Mouse (Mus musculus): ENCODE measurements around the gene Ino80b. TPM values are rescaled to one million over a fixed set of nuclear protein-coding genes. Genes with fewer than 3 reads are reported as not detected.

The Ino80b gene
- total RNA-seq, 2 experiments from 2014 or later: 17.2 to 47.6 TPM

DNA sequence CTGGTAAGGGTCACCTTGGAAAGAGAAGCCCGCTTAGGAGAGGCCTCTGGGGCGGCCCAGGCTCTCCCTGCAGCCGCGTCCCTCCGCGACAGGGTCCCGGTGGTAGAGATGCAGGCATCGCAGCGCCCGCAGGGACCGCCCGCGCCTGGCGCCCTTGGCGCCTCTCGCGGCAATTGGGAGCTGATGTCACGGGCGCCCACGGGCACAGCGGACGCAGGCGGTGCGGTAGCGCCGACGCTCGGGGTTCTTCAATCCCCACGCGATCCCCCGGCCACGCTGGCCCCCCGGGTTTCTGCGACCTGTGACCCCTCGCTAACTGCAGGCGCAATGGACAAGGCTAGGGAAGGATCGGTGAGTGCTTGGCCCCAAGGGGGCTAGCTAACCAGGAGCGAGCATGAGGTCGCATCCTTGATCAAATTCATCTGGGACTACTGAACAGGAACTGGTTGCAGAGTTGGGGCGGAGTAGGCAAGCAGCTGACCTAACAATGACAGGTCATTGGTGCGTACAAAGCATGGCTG is 17.0 kb upstream of the Ino80b start:
- ATAC-seq (replicated peaks; ENCODE audit: poor library complexity, severe bottlenecking): peak; percentile 36

GRCm38 (mm10) chr6:83141636-83142035 is 16.4 kb upstream of the Ino80b start:
- ATAC-seq (replicated peaks; ENCODE audit: poor library complexity, severe bottlenecking): no peak

DNA sequence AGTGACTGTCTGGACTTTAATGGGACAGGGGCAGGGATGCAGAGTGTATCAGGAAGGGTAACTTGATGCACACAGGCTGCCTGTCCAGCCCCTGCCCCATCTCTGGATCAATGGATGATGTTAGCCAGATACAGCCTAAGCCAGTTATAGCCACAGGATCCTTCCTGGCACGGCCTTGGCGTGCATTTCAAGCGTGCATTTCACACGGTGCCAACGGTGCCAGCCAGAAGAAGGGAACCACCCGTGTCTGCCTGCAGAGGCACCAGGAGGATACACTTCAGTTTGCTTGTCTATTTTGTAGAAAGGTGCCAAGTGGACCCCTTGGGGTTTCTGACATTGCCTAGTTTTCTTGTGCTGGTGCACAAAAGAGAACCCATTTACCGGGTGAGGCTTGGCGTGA is 14.8 kb upstream of the Ino80b start:
- no peak for ATAC-seq (replicated peaks; ENCODE audit: poor library complexity, severe bottlenecking)

DNA sequence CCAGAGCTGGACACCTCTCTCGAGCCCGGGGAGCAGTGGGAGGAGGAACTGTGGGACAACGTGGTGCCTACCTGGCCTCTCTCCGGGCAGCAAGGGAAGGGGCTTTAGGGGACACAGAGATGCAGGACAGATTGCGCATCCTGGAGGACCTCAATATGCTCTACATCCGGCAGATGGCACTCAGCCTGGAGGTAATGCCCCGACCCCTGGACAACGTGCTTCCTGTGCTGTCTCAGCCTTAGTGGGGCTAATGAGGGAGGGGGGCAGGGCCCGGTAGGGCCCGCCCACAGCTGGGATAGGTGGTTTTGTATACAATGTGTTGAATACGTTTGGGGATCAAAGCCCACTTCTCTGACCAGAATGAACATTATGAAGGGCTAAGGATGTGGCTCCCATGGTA is 12.8 kb upstream of the Ino80b start:
- peak; percentile 33 for ATAC-seq (replicated peaks; ENCODE audit: poor library complexity, severe bottlenecking)

- ATAC-seq (replicated peaks; ENCODE audit: poor library complexity, severe bottlenecking): peak; percentile 24
These were observed 12.3 kb upstream of the Ino80b start for GRCm38 (mm10) chr6:83137576-83137950.

DNA sequence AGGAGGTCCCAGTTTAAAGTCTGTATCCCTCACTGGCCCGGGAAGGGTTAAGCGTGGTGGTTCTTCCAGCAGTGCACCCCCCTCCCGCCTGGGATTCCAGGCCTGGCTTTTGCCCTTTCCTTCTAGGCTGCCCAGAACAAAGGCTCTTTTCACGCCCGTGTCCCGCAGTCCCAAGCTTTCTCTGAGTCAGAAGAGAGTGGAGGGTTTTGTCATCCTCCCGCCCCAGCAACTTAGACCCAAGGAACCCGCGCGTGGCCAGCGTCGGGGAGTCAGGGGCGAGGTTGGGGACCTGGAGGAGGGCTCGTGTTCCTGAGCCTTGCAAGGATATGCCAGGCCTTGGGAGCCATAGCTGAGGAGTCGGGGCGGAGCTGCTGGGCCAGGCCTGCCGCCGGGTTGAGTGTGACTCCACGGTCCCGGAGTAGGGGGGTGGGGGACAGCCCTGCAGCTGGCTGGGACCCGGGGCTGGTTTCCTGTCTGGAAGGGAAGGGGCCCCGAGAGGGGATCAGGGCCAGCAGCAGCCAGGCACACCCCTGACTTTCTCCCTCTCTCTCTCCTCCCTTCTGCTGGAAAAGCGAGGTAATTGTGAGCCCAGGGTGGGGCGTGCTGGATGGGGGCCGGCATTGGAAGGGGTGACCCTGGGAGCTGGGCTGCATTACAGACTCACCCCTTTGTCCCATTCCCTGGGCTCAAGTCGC is 11.8 kb upstream of the Ino80b start:
- peak; percentile 10; the same call in 1 of the 2 replicates for ATAC-seq (replicated peaks; ENCODE audit: poor library complexity, severe bottlenecking)

- no peak for ATAC-seq (replicated peaks; ENCODE audit: poor library complexity, severe bottlenecking)
These were observed 11.2 kb upstream of the Ino80b start for GRCm38 (mm10) chr6:83136291-83136880.

DNA sequence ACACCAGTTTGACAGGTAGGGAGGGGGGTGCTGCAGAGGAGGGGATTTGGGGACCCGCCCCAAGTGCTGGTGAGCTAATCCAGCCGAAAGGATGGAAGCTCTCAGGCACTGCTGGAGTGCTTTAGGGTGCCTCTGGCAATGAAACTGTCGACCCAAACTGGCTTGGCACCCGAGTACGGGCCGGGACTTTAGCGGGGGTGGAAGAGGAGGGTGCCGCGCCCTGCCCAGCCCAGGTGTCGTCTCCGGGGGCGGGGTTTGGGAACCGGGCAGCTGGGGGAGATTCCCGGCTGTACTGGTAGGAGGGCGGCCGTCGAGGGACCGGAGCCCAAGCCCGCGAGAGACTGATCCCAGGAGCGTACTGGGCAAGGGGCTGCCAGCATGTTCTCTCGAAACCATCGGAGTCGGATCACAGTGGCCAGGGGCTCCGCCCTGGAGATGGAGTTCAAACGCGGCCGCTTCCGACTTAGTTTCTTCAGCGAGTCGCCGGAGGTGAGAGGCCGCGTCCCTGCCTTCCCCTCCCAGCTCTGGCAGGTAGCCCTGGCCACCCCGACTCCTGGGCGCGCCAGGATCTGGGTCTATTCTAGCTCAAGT is 10.4 kb upstream of the Ino80b start:
- no peak for ATAC-seq (replicated peaks; ENCODE audit: poor library complexity, severe bottlenecking)

DNA sequence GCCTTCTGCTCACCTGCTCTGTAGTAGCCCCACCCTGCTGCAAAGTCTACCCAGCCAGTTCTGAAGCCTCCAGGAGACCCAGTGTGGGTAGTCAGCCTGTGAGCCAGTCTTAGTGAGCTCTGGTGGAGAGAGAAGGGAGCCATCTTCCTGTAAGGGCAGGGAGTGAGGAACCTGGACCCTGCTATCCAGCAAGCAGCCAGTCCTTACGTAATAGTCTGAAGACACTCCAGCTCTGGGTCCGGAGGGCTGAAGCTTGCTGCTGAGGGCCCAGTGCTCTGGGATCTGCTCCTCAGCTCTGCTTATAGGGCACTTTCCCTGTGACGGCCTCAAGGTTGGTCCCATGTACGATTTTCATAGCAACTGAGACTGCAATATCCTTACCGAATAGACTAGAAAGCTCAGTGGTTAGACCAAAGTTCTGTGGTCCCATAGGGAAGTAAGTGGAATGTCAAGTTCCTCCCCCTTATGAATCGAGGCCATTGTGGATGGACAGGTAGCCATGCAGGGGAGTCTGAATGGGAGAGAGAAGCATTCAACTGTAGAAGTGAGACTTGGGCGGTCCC is 9.8 kb upstream of the Ino80b start, which contains the start of gene Rtkn:
TSS of gene Rtkn (plus strand) at position 513 of the 563 bp plus-strand sequence.
- peak; percentile 49 for ATAC-seq (replicated peaks; ENCODE audit: poor library complexity, severe bottlenecking)

DNA sequence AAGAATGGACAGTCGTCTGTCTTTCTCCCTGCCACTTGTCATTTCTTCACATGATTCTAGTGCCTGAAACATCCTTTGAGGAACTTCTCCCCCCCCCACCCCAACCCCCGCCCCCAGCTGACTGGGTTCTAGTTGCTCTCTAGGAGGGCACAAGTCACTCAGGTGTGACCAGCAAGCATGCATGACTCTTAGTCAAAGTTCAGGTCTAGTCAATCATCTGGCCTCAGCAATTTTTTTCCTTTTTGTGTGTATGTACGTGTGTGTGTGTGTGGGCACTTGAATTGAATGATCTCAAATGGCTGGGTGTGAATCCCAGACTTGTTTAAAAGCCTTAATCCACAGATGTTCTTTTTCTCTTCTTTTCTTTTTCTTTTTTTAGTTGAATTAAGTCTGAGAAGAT is 9.0 kb upstream of the Ino80b start:
- no peak for ATAC-seq (replicated peaks; ENCODE audit: poor library complexity, severe bottlenecking)

- ATAC-seq (replicated peaks; ENCODE audit: poor library complexity, severe bottlenecking): no peak
These were observed 7.1 kb upstream of the Ino80b start for GRCm38 (mm10) chr6:83132176-83132919.

- ATAC-seq (replicated peaks; ENCODE audit: poor library complexity, severe bottlenecking): peak; percentile 87
These were observed 6.3 kb upstream of the Ino80b start for GRCm38 (mm10) chr6:83131469-83132034.

DNA sequence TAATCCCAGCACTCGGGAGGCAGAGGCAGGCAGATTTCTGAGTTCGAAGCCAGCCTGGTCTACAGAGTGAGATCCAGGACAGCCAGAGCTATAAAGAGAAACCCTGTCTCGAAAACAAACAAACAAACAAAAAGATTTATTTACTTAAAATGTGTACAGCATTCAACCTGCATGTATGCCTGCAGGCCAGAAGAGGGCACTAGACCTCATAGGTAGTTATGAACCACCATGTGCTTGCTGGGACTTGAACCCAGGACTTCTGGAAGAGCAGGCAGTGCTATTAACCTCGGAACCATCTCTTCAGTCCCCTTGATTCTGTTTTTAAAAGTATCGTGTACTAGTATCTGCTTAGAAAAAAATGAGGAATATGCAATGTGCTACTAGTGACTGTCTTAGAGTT is 2.2 kb upstream of the Ino80b start:
- no peak for ATAC-seq (replicated peaks; ENCODE audit: poor library complexity, severe bottlenecking)

DNA sequence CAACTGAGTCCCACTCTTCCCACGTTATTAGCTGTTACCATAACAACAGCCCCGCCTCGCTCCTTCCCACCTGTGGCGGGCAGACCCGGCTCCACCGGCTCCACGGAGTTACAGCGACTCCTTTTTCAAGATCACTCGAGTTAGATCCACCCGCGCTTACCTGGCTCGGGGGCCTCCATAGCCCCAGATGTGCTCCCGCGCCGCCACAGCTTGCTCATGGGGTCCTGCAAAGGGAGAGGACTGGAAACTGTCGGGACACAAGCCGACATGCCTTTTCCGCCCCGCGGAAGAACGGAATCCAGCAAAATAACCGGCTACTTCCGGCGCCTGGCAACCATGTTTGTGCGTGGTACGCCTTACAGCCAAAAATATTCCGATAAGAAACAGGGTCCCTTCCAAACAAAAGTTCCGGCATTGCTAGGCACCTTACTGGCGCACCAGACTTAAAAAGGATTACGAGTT is 349 bp downstream of the Ino80b start:
- ATAC-seq (replicated peaks; ENCODE audit: poor library complexity, severe bottlenecking): peak; percentile 56

DNA sequence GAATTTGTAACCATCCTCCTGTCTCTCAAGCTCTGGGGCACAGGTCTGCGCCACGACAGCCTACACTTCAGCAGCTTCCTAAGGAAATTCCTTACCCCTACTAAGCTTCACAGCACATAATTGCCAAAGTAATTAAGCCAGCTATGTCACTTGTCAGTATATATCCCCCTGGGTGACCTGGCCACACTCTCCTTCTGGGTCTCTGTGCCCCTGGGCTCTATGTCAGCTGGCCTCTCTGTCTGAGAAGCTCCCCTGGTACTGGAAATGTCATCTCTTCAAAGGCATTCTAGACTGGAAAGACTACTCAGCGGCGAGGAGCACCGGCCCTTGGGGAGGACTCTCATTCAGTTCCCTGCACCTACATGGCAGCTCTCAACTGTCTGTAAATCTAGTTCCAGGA is 2.3 kb downstream of the Ino80b start:
- no peak for ATAC-seq (replicated peaks; ENCODE audit: poor library complexity, severe bottlenecking)

DNA sequence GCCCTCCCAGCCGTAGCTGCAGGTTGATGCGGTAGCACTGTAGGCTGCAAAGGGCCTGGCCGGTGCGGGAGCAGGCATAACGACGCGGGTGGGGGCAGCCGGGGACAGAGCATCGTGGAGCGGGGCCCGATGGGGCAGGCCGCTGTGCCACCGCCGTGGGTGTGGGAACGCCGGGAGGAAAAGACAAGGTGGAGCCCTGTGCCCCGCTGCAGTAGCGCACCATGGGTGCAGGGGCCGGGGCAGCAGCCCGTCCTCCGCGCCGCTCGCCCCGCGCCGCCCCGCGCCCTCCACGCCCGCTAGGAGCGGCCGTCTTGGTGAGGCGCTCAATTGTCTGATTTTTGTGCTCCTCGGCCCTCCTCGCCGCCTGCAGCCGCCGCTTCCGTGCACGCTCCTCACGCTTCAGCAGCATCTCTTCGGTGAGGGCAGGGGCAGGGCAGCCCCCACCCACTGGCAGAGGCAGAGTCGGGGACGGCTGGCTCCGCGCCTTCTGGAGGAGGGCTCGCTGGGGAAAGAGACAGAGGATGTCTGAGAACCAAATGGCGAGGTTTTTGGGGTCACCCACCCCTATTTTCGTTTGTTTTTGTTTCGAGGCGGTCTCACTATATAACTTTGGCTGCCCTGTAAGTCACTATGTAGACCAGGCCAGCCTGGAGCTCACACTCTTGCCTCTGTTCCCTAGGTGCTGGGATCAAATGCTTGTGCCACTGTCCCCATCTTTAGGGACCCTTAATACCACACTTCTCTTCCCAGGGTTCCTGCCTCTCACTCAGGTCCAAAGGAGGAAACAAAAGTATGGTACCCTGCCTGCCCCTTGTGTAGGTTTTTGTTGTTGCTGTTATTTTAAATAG is 3.1 kb downstream of the Ino80b start:
- ATAC-seq (replicated peaks; ENCODE audit: poor library complexity, severe bottlenecking): peak; percentile 6; the same call in 1 of the 2 replicates

- peak; percentile 80 for ATAC-seq (replicated peaks; ENCODE audit: poor library complexity, severe bottlenecking)
These were observed 4.0 kb downstream of the Ino80b start, which contains the start of gene Wbp1 for GRCm38 (mm10) chr6:83120930-83121862. TSS of gene Wbp1 (minus strand) at chr6:83121559.

DNA sequence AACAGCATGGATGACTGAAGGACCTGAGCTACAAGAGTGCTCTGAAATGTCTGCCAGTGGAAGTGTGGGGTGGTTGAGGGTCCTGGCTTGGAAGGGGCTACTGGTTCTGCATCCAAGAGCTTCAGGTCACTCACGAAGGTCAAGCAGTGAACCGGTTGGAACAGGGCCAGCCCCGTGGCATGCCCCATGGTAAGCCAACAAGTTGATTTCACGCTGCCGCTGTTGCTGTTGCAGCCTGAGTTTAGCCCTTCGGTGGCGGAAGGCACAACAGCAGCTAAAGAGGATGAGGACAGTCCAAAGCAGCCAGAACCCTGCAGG is 5.5 kb downstream of the Ino80b start:
- no peak for ATAC-seq (replicated peaks; ENCODE audit: poor library complexity, severe bottlenecking)

Data from granulocyte monocyte progenitor cell, adult 5-6 weeks (primary cell).